In genomic region chr5:16538067-16538466, GRCm38 (mm10) we compare ENCODE assay signal across 24 mouse cellular contexts. TPM values are rescaled to one million over a fixed set of nuclear protein-coding genes. Genes with fewer than 3 reads are reported as not detected.
DNase-seq lines count a peak whose midpoint lies in the region; ATAC-seq and TF ChIP-seq lines count a peak whose summit lies in the region.
"Had no signal": no experiment of that assay in that cellular context is flagged by ENCODE, and none has a peak within 500 bp of the region (broad histone marks: within the 10 kb centered on the region; RNA-seq: fewer than 3 reads in every experiment).

No protein-coding gene starts in this region.

- no peak overlapping the region for H3K27ac ChIP-seq in embryonic facial prominence, embryonic 14.5 days (replicated peaks; ENCODE audit: low read depth, low read length)
- H3K27ac ChIP-seq in embryonic facial prominence, embryonic 10.5 days (replicated peaks), result no peak overlapping the region
- no peak overlapping the region for H3K27ac ChIP-seq in kidney, adult 2 months (ENCODE audit: insufficient read depth, low read depth, low read length)
- H3K27ac ChIP-seq: embryonic facial prominence, embryonic 15.5 days; forebrain, embryonic 10.5 days; forebrain, embryonic 15.5 days; heart, adult 2 months; heart, embryonic 15.5 days; hindbrain, embryonic 10.5 days; hindbrain, embryonic 14.5 days; intestine, embryonic 15.5 days had no signal

- 48% methylated on average over 2 of the region's 2 CpGs for WGBS in embryonic facial prominence, embryonic 14.5 days
- WGBS in embryonic facial prominence, embryonic 10.5 days, result 73% methylated on average over 2 of the region's 2 CpGs
- WGBS in kidney, adult 2 months, result 36% methylated on average over 2 of the region's 2 CpGs

- no peak overlapping the region for H3K4me3 ChIP-seq in embryonic facial prominence, embryonic 14.5 days (ENCODE audit: low read depth, low read length)
- no peak overlapping the region for H3K4me3 ChIP-seq in embryonic facial prominence, embryonic 10.5 days
- no peak overlapping the region for H3K4me3 ChIP-seq in kidney, adult 2 months (ENCODE audit: insufficient read depth, low read depth, low read length)
- H3K4me3 ChIP-seq: embryonic facial prominence, embryonic 15.5 days; erythroblast, embryonic 14.5 days; forebrain, embryonic 10.5 days; forebrain, embryonic 15.5 days; heart, adult 2 months; heart, embryonic 15.5 days; hindbrain, embryonic 10.5 days; intestine, embryonic 15.5 days had no signal

- no peak for TF ChIP-seq CTCF in kidney, adult 2 months (conservative IDR thresholded peaks at IDR 0.05; ENCODE audit: insufficient read depth, insufficient read length, low read depth, low read length)

- H3K4me2 ChIP-seq in embryonic facial prominence, embryonic 14.5 days (ENCODE audit: low read depth, low read length), result no peak overlapping the region
- H3K4me2 ChIP-seq: embryonic facial prominence, embryonic 15.5 days; forebrain, embryonic 15.5 days; heart, embryonic 11.5 days; heart, embryonic 15.5 days; hindbrain, embryonic 14.5 days; intestine, embryonic 15.5 days had no signal

- ATAC-seq in embryonic facial prominence, embryonic 14.5 days (ENCODE audit: low read depth), result no peak
- peak; percentile 81 to 89 for ATAC-seq in hematopoietic stem cell, adult 5-6 weeks (replicated peaks in 1 of 2; ENCODE audit: insufficient read depth in 1 of 2, low FRiP score in 2 of 2, low TSS enrichment in 1 of 2, low read depth in 1 of 2, poor library complexity in 2 of 2, severe bottlenecking in 2 of 2)
- ATAC-seq: forebrain, embryonic 15.5 days; intestine, embryonic 15.5 days had no signal

- no peaks in the 10 kb centered on the region for H3K27me3 ChIP-seq in embryonic facial prominence, embryonic 14.5 days (replicated peaks; ENCODE audit: control insufficient read depth, insufficient read depth, low read length)
- no peaks in the 10 kb centered on the region for H3K27me3 ChIP-seq in embryonic facial prominence, embryonic 10.5 days (replicated peaks; ENCODE audit: low read depth, poor library complexity, severe bottlenecking)
- no peaks in the 10 kb centered on the region for H3K27me3 ChIP-seq in kidney, adult 2 months (replicated peaks; ENCODE audit: control insufficient read depth, insufficient read depth, low read length)
- H3K27me3 ChIP-seq: CH12.LX; embryonic facial prominence, embryonic 15.5 days; forebrain, embryonic 15.5 days; heart, embryonic 15.5 days; intestine, embryonic 15.5 days had no signal

- H3K9ac ChIP-seq in embryonic facial prominence, embryonic 14.5 days (ENCODE audit: low read depth, low read length), result no peak overlapping the region
- H3K9ac ChIP-seq: embryonic facial prominence, embryonic 15.5 days; forebrain, embryonic 15.5 days; heart, embryonic 15.5 days; hindbrain, embryonic 14.5 days; intestine, embryonic 15.5 days had no signal

- no peaks in the 10 kb centered on the region for H3K4me1 ChIP-seq in embryonic facial prominence, embryonic 14.5 days (ENCODE audit: control insufficient read depth, insufficient read depth, low read length)
- no peaks in the 10 kb centered on the region for H3K4me1 ChIP-seq in embryonic facial prominence, embryonic 10.5 days
- H3K4me1 ChIP-seq in kidney, adult 2 months (ENCODE audit: control insufficient read depth, insufficient read depth, low read length), result no peaks in the 10 kb centered on the region
- H3K4me1 ChIP-seq: embryonic facial prominence, embryonic 15.5 days; forebrain, embryonic 10.5 days; forebrain, embryonic 15.5 days; heart, embryonic 15.5 days; hindbrain, embryonic 10.5 days; intestine, embryonic 15.5 days had no signal

- no peaks in the 10 kb centered on the region for H3K36me3 ChIP-seq in embryonic facial prominence, embryonic 14.5 days (ENCODE audit: control insufficient read depth, insufficient read depth, low read length)
- no peaks in the 10 kb centered on the region for H3K36me3 ChIP-seq in embryonic facial prominence, embryonic 10.5 days (replicated peaks)
- no peaks in the 10 kb centered on the region for H3K36me3 ChIP-seq in kidney, adult 2 months (ENCODE audit: control insufficient read depth, insufficient read depth, low read length)
- H3K36me3 ChIP-seq: embryonic facial prominence, embryonic 15.5 days; forebrain, embryonic 10.5 days; forebrain, embryonic 15.5 days; heart, embryonic 15.5 days; hindbrain, embryonic 10.5 days; intestine, embryonic 15.5 days had no signal

- H3K9me3 ChIP-seq in embryonic facial prominence, embryonic 14.5 days (ENCODE audit: control insufficient read depth, low read length), result no peaks in the 10 kb centered on the region
- no peaks in the 10 kb centered on the region for H3K9me3 ChIP-seq in embryonic facial prominence, embryonic 10.5 days
- H3K9me3 ChIP-seq: embryonic facial prominence, embryonic 15.5 days; forebrain, embryonic 10.5 days; forebrain, embryonic 15.5 days; heart, embryonic 15.5 days; hindbrain, embryonic 10.5 days; intestine, embryonic 15.5 days had no signal

- no peak for TF ChIP-seq POLR2A in kidney, adult 2 months (IDR thresholded peaks at IDR 0.05; ENCODE audit: low read depth, low read length)

- DNase-seq in embryonic facial prominence, embryonic 14.5 days (ENCODE audit: low spot score), result peak; percentile 13
- DNase-seq in embryonic facial prominence, embryonic 10.5 days (ENCODE audit: low spot score), result no peak
- peak; percentile 43 for DNase-seq in NIH3T3 (ENCODE audit: low read depth)
- DNase-seq in cerebellum, adult 9-11 months, result no peak
- no peak for DNase-seq in right cerebral cortex, postnatal 10 days (ENCODE audit: low spot score in 2 of 2)
- DNase-seq in kidney, adult 2 months, result no peak
- DNase-seq: adrenal gland, postnatal 14 days; cerebellum, adult 2 months; cerebellum, postnatal 25 days; gastrocnemius, postnatal 36 days; heart, adult 2 months; heart, postnatal 14 days; kidney, adult 18-20 months had no signal

RNA-seq across cellular contexts. Expression of gene Hgf, which starts 15.2 kb away (rescaled TPM):
- polyA plus RNA-seq in embryonic facial prominence, embryonic 14.5 days (2014; fragmentation: Nextera tagmentation; extraction: Ambion mirVana), result 4.3 and 5.9 TPM in 2 replicates
- 5.1 and 5.9 TPM in 2 replicates for polyA plus RNA-seq in embryonic facial prominence, embryonic 10.5 days (2016; fragmentation: Nextera tagmentation; extraction: Ambion mirVana)
- total RNA-seq in hematopoietic stem cell, adult 5-6 weeks (2017), result 36.5 and 37.4 TPM in 2 replicates
- 1.8 and 2.5 TPM in 2 replicates for polyA plus RNA-seq in kidney, adult 2 months (2012; rRNA removed)
- total RNA-seq: CH12.LX had no signal
- polyA plus RNA-seq: erythroblast, embryonic 14.5 days had no signal

Comparison
In these comparisons a context has a peak if more than half of its experiments do, and no peak if none do; other contexts are left out.
1. DNase-seq: peak in embryonic facial prominence, embryonic 14.5 days (single experiment) and NIH3T3 (single experiment); none in embryonic facial prominence, embryonic 10.5 days (single experiment), cerebellum, adult 9-11 months (single experiment), right cerebral cortex, postnatal 10 days (0 of 2) and kidney, adult 2 months (single experiment).